Mouse (Mus musculus): Measurements from ENCODE around the gene Tsen15.

- TF ChIP-seq EP300 (IDR thresholded peaks at IDR 0.05; ENCODE audit: insufficient read depth, low read depth, low read length) = no peak
- TF ChIP-seq CTCF (IDR thresholded peaks at IDR 0.05; ENCODE audit: low read depth, low read length) = no peak
- no peak for TF ChIP-seq POLR2A (IDR thresholded peaks at IDR 0.05; ENCODE audit: insufficient read depth, low read length)
These were observed 31.1 kb upstream of the Tsen15 start for GRCm38 (mm10) chr1:152417602-152418001.
